Mouse (Mus musculus) liver, postnatal 0 days (tissue): ENCODE data around the gene Radil. TPM values are rescaled to one million over a fixed set of nuclear protein-coding genes. Genes with fewer than 3 reads are reported as not detected.

Experiments used
- ATAC-seq: fragments of 200-750 bp; cut with Nextera tagmentation; 2 replicates; pipeline ENCODE4 v1.8.0; 2017; ENCODE audit warnings: mild to moderate bottlenecking, moderate library complexity
- DNase-seq: peaks from one replicate; pipeline ENCODE4 v3.0.0-alpha.2; 2016
- H3K27ac ChIP-seq: fragments of 300-500 bp; sonication (generic); 2 replicates; pipeline ENCODE4 v1.5.1; 2014; ENCODE audit warnings: antibody characterized with exemption, moderate library complexity, mild to moderate bottlenecking, low read depth
- H3K27me3 ChIP-seq: fragments of 300-500 bp; sonication (generic); 2 replicates; pipeline ENCODE4 v1.6.1; 2014; ENCODE audit warnings: low read length, control low read depth, mixed read lengths; ENCODE audit not compliant: insufficient read depth
- H3K36me3 ChIP-seq: fragments of 300-500 bp; sonication (generic); replicated peaks from 2 replicates; pipeline ENCODE4 v1.6.1; 2014; ENCODE audit warnings: mild to moderate bottlenecking, control low read depth, low read length, moderate library complexity, mixed read lengths; ENCODE audit not compliant: insufficient read depth
- H3K4me1 ChIP-seq: fragments of 300-500 bp; sonication (generic); 2 replicates; pipeline ENCODE4 v1.6.1; 2014; ENCODE audit warnings: antibody characterized with exemption, mild to moderate bottlenecking, control low read depth; ENCODE audit not compliant: insufficient read depth
- H3K4me2 ChIP-seq: fragments of 300-500 bp; sonication (generic); 2 replicates; pipeline ENCODE4 v1.6.1; 2014; ENCODE audit warnings: low read depth, mild to moderate bottlenecking, low read length, moderate library complexity, mixed read lengths
- H3K4me3 ChIP-seq: fragments of 300-500 bp; sonication (generic); 2 replicates; pipeline ENCODE4 v1.5.1; 2014; ENCODE audit warnings: low read depth, low read length
- H3K9ac ChIP-seq: fragments of 300-500 bp; sonication (generic); replicated peaks from 2 replicates; pipeline ENCODE4 v1.6.1; 2014; ENCODE audit warnings: mild to moderate bottlenecking, moderate library complexity
- H3K9me3 ChIP-seq: fragments of 300-500 bp; sonication (generic); 2 replicates; pipeline ENCODE4 v1.6.1; 2016; ENCODE audit warnings: mild to moderate bottlenecking, control low read depth, low read length, mixed read lengths
- CTCF ChIP-seq: sonication (generic); IDR thresholded peaks from 2 replicates; pipeline ENCODE4 v1.5.1; 2016; ENCODE audit warnings: antibody characterized with exemption, low read depth
- EP300 ChIP-seq: IDR thresholded peaks from 2 replicates; pipeline ENCODE4 v1.6.1; 2016; ENCODE audit warnings: antibody characterized with exemption, low read depth, mild to moderate bottlenecking
- WGBS: fragments of 180-500 bp; shearing (Covaris S2); extraction: QIAGEN DNeasy Blood & Tissue Kit; methylation state at CpG from one replicate; pipeline ENCODE4 v1.1.7; 2014; ENCODE audit not compliant: insufficient replicate concordance; 5-methylcytosine and 5-hydroxymethylcytosine counted together
- polyA plus RNA-seq: library from polyadenylated mRNA; unstranded; fragments of >200 nt; fragmentation: Nextera tagmentation; extraction: Ambion mirVana; gene quantifications from 2 replicates; pipeline ENCODE4 v1.2.1, GENCODE M21; 2015

The Radil gene
- polyA plus RNA-seq, 1 experiment from 2014 or later, result not detected

DNA sequence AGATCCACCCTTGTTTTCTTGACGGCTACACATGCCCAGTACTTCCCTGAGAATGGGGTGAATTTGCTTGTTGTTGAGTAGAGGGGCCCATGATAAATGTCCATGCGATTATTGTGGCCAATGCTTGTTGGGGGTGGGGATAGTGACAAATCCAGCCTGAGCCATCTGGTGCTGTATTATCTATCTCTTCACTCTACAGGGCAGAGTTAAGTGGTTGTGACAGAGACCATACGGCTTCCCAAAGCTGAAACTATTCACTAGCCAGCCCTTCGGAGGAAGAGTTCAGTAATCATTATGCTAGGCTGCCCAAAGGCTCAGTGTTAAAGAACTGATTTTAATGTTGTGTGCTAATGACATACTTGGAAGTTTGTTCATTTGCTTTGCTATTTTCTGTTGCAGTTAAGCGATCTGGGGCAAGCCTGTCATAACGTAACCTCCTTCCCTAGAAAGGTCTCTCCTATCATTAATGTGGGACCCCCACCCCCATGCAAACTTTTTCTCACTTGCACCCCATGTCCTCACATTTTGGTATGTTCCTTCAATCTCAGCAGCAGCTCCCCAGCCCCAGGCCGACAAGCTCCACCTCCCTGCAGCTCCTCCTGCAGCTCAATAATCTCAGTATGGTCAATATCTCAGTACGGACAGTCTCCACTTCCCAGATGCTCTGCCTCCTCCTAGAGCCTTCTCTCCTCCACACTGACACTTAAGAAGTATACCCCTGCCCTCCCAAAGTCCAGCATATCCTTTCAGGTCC is 26.0 kb downstream of the Radil start:
- Histone ChIP-seq H3K36me3 (no peaks in the 10 kb centered on the region), H3K9ac (no peak overlapping the region), H3K27ac (no peak overlapping the region), H3K9me3 (no peaks in the 10 kb centered on the region), H3K27me3 (peaks cover 15% of the 10 kb centered on the region), H3K4me2 (no peak overlapping the region), H3K4me1 (no peaks in the 10 kb centered on the region), H3K4me3 (no peak overlapping the region)
- no peak for TF ChIP-seq CTCF
- TF ChIP-seq EP300, result no peak
- DNase-seq (no peak), ATAC-seq (no peak)
- 62% methylated on average over 8 of the region's 8 CpGs for WGBS

DNA sequence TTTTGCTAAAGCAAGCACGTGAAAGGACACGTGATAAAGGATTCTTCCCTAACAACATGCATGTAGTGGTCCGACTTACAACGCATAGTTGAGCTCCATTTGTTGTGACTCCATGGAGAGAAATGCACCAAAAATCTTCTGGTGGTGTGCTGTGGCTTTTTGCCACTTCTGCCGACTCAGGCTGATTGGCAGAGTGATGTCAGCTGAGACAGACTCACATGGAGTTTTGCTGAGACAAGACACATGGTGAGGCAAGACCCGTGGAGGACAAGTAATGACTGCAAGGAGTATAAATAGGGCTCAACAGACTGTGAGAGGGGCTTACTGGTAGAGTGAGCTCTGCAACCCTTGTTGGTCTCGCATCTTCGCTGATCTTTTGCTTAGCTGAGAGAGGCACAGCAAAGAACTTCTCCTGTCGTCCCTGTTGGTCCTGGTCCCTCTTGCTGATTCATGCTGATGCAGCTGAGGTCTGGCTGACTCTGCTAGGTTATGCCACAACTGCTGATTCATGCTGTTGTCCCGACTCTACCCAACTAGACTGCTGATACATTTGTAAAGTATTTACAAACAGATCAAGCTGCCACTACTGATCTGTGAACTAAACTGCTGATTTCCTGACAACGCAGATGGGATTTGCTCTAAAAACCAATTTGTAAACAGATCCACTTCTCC is 29.6 kb downstream of the Radil start:
- no peak for DNase-seq
- no peak for TF ChIP-seq EP300
- TF ChIP-seq CTCF, result no peak
- Histone ChIP-seq H3K4me1 (no peaks in the 10 kb centered on the region), H3K9me3 (no peaks in the 10 kb centered on the region), H3K4me2 (no peak overlapping the region), H3K36me3 (no peaks in the 10 kb centered on the region), H3K9ac (no peak overlapping the region), H3K27ac (peak overlapping the region; percentile 12; the same call in 1 of the 2 replicates), H3K27me3 (no peaks in the 10 kb centered on the region), H3K4me3 (no peak overlapping the region)
- ATAC-seq, result peak; percentile 75
- WGBS, result 68% methylated on average over 11 of the region's 11 CpGs

DNA sequence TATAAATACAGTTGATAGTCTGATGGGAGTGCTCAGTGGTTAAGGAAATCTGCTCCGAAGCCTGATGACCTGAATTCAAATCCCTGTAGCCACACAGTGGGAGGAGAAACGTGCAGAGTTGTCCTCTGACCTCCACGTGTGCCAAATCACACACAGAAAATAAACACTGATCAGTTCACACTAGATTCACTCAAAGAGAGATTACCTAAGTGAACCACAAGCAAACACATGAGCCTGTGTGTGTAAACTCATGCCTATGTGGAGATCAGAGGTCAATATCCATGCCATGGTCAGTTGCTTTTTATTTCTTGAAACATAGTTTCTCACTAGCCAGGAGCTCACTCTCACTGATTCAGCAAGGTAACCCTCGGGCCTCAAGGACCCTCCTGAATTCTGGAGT is 30.5 kb downstream of the Radil start:
- WGBS, result 63% methylated on average over 4 of the region's 4 CpGs
- no peaks in the 10 kb centered on the region for H3K9me3 ChIP-seq
- ATAC-seq, result peak; percentile 63
- no peaks in the 10 kb centered on the region for H3K36me3 ChIP-seq
- H3K4me2 ChIP-seq, result no peak overlapping the region
- H3K27me3 ChIP-seq, result no peaks in the 10 kb centered on the region
- H3K27ac ChIP-seq, result no peak overlapping the region
- TF ChIP-seq CTCF (no peak), EP300 (no peak)
- no peaks in the 10 kb centered on the region for H3K4me1 ChIP-seq
- H3K4me3 ChIP-seq, result no peak overlapping the region
- H3K9ac ChIP-seq, result no peak overlapping the region
- no peak for DNase-seq

DNA sequence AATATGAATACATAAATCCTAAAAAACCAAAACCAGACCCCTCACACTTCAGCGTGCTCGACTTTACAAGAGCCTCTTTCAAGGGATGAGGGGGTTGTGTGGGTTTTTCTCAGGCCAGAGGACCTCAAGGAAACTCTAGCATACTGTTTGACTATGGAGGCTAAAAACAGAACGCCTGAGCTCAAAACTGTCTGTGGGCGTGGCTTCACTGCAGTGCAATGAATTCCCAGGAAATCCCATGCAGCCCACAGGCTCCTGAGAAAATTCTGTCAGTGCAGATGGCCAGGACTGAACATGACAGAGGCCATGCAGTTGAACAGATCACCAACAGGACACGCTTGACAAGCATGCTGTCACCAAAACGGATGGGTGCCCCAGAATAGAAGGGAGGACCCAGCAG is 31.9 kb downstream of the Radil start:
- DNase-seq (no peak), ATAC-seq (no peak)
- H3K4me3 ChIP-seq, result no peak overlapping the region
- no peaks in the 10 kb centered on the region for H3K9me3 ChIP-seq
- no peak overlapping the region for H3K4me2 ChIP-seq
- H3K9ac ChIP-seq, result no peak overlapping the region
- H3K4me1 ChIP-seq, result no peaks in the 10 kb centered on the region
- no peak overlapping the region for H3K27ac ChIP-seq
- WGBS, result 57% methylated on average over 6 of the region's 6 CpGs
- no peaks in the 10 kb centered on the region for H3K36me3 ChIP-seq
- H3K27me3 ChIP-seq, result no peaks in the 10 kb centered on the region
- TF ChIP-seq EP300 (no peak), CTCF (no peak)

DNA sequence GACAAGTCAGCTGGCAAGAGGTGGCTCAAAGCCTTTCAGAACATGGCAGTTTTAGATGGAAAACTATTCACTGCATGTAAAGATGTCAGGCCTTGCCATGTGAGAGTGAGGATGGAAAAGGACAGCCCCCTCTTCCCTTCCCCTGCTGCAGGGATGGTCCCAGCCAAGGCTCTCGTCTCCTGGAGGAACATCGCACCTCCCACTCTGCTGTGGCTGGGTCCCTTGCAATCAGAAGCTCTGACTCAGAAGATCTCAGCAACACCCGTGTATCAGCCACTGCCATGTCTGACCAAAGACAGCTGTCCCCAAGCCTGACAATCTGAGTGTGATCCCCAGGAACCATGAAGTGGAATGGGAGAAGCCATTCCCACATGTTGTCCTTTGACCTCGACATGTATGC is 38.8 kb downstream of the Radil start:
- no peak for ATAC-seq
- 66% methylated on average over 4 of the region's 4 CpGs for WGBS
- TF ChIP-seq EP300, result no peak
- no peak for TF ChIP-seq CTCF

DNA sequence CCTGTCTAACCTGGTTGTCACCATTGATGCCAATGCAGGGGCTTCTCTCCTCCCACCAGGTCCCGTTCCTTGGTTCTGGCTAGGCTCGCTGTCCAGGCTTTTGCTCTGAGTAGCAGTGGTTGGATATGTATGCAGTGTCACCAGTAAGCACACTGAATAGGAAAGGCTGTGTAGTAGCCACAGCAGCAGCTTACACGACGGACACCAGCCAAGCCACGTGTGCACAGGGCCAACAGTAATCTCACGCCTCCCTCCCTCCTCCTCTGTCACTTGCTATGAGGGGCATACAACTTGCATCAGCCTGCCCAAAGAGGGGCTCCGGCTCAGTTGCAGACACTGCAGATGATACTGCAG is 40.9 kb downstream of the Radil start:
- no peak overlapping the region for H3K9ac ChIP-seq
- no peak for TF ChIP-seq CTCF
- no peak for TF ChIP-seq EP300
- H3K36me3 ChIP-seq, result no peaks in the 10 kb centered on the region
- WGBS, result 76% methylated on average over 7 of the region's 7 CpGs
- no peaks in the 10 kb centered on the region for H3K9me3 ChIP-seq
- no peak overlapping the region for H3K4me3 ChIP-seq
- DNase-seq (no peak), ATAC-seq (no peak)
- H3K4me1 ChIP-seq, result no peaks in the 10 kb centered on the region
- no peaks in the 10 kb centered on the region for H3K27me3 ChIP-seq
- no peak overlapping the region for H3K27ac ChIP-seq
- H3K4me2 ChIP-seq, result no peak overlapping the region

More for the DNA sequence above, 38.8 kb downstream of the Radil start:
- Histone ChIP-seq H3K4me2 (no peak overlapping the region), H3K27me3 (no peaks in the 10 kb centered on the region), H3K9ac (no peak overlapping the region), H3K4me1 (no peaks in the 10 kb centered on the region), H3K4me3 (no peak overlapping the region), H3K36me3 (no peaks in the 10 kb centered on the region), H3K9me3 (no peaks in the 10 kb centered on the region), H3K27ac (no peak overlapping the region)
- no peak for DNase-seq
